Mouse (Mus musculus): ENCODE results near the gene Hoga1. TPM values are rescaled to one million over a fixed set of nuclear protein-coding genes. Genes with fewer than 3 reads are reported as not detected.
A peak's percentile ranks its signal among the peaks of the same experiment; 100 is the strongest.
"Not testable (repeated sequence)": the region's sequence is repeated elsewhere in the genome, so short reads cannot be mapped to it uniquely, and the experiment has no call there.

Gene Hoga1
- total RNA-seq, 2 experiments from 2014 or later = 7.2 to 7.4 TPM

DNA sequence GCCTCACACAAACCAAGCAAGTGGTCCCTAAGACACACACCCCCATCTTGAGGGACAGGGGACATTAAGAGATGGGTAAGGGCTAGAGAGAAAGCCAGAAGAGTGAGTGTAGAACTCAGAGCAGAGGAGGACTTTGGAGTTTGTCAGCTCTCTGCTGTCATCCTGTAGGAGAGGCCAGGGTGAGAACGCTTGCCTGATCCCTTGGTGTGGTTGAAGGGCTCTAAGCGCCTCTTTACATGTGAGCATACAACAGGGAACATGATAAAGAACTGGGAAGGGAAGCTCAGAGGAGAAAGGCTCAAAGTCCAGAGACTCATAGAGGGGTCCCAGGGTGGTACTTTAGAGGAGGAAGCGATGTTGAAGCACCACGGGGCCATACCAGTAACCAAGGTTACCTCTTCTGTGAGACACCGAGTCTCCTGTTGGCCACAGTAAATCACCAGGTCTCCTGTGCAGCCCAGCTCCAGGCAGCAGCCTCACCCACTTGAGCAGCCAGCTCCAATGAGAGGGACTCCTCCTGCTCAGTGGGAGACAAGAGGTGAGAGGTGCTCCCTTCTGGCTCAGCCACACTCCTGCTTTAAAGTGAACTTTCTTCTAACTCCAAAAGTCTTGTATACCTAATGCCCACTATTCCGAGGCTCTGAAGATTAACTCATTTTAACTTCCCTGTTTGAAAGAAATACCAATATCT, 11.5 kb downstream of the Hoga1 start:
- intact Hi-C loops (cut with DNase I) = no loop called here

DNA sequence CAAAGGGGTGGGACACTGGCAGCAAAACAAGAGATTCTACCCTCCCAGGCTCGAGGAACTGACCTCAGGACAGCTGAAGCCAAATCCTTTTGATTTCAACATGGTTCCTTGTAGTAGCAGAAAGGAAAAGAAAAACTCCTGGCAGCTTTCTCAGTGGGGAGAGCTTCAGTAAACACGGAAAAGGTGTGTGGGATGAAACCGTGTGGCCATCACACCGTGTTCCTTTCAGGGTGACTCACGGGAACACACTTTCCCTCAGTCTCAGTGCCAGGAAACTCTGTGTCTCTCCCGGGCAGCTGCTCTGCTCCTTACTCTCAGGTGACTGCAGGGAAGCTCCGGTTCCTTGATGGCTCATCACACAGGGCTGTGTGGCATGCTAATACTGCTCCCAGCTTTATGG, 13.0 kb downstream of the Hoga1 start:
- no peak for DNase-seq (ENCODE audit: extremely low spot score in 1 of 2, low spot score in 2 of 2)
- intact Hi-C loops (cut with DNase I) = no loop called here

More for the DNA sequence above, 11.5 kb downstream of the Hoga1 start:
- DNase-seq (ENCODE audit: extremely low spot score in 1 of 2, low spot score in 2 of 2) = no peak

DNA sequence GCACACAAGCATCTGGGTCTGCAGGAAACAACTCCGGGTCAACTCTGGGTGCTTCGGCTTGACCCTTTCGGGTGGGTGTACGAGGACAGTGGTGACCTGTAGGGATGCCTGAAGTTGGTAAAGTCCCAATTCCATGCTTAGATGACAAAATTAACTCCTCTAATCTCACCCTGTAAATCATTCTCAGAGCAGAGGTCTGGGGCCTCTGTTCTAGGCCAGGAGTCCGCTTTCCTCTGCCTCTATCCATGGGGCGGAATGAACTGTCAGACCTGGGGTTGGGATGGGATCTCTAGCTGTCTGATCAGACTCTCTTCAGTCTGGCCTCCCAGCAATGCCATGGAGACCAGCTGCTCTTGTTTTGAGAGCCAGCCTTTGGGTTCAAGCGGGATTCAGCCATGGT, 16.0 kb downstream of the Hoga1 start:
- no peak for DNase-seq (ENCODE audit: extremely low spot score in 1 of 2, low spot score in 2 of 2)
- intact Hi-C loops (cut with DNase I) = no loop called here

DNA sequence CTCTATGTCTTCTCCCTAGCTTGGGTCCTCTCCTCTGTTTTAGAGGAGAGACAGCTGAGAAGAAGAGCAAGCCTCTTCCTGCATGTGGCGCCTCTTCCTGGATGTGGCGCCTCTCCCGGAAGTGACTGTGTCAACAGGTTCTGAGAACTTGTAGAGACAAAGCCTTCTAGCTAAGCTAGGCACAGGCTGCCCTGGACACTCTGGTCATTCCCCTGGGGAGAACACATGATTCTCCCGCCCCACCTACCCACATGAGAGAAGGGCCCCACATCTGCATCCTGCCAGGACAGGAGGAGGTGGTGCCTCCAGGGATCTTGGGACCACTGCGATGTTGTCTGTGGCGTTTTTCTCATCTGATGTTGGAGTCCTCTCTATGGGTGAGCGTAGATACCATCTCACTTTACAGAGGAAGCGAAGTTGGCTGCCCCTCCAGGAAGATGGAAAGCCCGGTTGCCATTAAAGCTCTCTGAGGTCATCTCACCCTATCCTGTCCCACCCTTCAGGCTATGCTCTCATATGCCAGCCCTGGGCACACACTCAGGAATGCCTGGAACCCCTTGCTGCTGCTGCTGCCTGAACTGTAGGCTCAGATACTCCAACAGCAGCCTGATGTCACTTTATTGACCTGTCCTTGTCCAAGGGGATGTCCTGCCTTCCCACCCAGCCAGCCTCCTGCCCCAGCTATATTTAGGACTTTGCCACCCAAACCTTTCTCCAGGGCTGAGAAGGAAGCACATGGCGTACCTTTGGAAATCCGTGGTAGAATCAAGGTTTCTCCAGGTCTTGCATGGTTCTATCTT, 23.2 kb downstream of the Hoga1 start:
- intact Hi-C loops (cut with DNase I) = no loop called here

DNA sequence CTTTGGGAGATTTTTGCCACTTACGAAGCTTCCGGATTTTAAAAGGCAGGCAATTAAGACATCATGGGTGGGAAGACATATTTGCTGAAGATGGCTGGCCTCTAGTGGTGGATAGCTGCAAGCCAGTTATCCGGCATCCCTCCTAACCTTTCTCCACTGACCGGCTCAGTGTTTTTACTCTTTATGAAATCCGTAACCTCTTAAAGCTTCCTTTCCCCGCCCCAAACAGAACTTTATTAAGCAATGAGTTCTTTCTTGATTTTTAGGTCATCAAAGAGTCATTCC, 23.8 kb downstream of the Hoga1 start:
- intact Hi-C loops (cut with DNase I) = no loop called here
- DNase-seq (ENCODE audit: extremely low spot score in 1 of 2, low spot score in 2 of 2) = no peak

More for the DNA sequence above, 23.2 kb downstream of the Hoga1 start:
- no peak for DNase-seq (ENCODE audit: extremely low spot score in 1 of 2, low spot score in 2 of 2)

DNA sequence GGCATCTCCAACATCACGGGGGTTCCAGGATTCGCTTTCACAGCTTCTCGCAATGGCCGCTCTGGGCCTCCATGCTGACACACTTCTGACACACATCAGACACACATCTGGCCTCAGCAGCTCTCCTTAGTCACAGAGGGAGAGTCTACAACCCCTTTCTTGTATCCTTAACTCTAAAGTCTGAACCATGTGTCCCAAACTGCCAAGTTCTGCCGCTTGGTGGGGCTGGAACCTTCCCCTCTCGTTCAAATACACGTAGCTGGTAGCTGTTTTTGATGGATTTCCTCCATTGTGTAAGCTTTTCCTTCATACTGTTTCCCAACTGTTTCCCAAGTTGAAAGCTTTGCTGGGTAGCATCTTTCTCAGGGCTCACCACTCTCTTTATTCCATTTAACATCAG, 25.8 kb downstream of the Hoga1 start:
- no peak for DNase-seq (ENCODE audit: extremely low spot score in 1 of 2, low spot score in 2 of 2)
- intact Hi-C loops (cut with DNase I) = no loop called here

DNA sequence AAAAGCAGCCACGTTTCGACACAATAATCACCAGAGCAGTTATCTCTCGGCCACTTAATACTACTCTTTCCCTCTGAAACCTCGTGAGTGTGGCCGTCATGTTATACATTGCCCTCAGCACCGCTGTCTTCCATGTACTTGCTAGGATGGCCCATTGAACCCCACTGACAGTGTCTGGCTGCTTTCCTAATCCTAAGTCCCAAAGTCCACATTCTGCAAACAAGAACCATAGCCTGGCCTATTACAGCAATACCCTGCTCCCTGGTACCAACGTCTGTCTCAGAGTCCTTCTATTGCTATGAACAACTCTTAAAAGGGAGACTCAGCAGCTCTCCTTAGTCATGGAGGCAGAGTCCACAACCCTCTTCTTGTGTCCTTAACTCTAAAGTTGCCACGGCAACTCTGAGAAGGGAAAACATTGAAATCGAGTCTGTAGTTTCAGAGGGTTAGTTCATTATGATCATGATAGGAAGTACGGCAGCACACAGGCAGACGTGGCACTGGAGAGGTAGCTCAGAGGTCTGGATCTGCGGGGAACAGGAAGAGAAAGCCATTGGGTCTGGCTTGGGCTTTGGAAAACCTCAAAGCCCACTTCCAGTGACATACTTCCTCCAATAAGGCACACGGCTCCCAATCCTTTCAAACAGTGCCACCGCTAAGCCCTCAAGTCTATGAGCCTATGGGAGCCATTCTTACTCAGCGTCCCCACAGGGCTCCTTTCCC, 26.6 kb downstream of the Hoga1 start:
- no peak for DNase-seq (ENCODE audit: extremely low spot score in 1 of 2, low spot score in 2 of 2)
- intact Hi-C loops (cut with DNase I) = no loop called here

DNA sequence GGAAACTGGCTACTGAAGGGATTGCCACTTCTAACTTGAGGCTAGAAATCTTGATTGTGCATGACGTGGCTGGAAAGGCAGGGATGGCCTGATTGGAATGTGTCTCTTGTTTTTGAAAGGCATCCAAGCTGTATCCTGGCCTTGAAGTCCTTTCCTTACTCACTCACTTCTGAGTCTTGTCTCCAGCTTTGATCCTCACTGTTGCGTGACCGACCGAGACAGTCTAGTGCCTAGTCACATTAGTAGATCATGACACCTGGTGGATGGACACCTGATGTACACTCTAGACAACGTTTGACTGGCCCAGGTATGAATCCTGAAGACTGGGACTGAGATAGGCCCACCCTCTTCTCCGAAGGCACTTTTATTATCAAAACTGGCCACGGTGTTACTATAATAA, 27.4 kb downstream of the Hoga1 start:
- no peak for DNase-seq (ENCODE audit: extremely low spot score in 1 of 2, low spot score in 2 of 2)
- intact Hi-C loops (cut with DNase I) = no loop called here

DNA sequence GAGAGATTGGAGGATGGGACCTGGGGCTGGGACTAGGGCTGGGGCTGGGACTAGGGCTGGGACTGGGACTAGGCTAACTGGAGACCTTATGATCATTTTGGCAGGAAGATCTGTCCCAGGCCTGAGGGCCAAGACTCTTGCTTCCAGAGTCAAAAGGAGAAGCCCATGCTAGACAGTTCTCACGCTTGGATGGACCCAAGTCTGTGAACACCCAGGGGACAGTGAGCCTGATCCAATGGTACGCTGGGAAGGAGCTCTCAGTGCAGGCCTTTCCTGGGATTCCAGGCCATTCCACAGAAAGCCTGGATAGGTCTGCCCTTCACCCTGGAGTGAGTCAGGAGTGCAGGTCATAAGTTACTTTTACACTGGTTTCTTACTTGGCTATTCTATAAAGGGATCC, 29.6 kb downstream of the Hoga1 start:
- intact Hi-C loops (cut with DNase I) = no loop called here
- no peak for DNase-seq (ENCODE audit: extremely low spot score in 1 of 2, low spot score in 2 of 2)

DNA sequence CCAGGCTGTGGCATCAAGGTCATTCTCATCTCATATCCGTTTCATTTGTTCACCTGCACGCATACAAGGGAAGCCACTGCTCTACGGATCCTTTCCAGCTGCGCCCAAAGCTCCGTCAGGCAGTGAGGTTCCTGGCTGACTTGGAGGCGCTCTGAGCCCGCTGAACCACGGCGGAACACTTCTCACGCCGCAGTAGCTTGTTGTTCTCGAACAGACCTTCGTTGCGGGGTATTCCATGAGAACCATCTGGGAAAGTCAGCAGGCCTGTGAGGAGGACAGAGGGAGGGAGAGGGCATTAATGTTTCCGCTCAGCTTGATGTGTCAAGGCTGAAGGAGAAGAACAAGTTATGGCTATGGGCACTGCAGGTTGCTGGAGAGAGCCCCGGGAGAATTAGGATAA, 30.6 kb downstream of the Hoga1 start:
- DNase-seq (ENCODE audit: extremely low spot score in 1 of 2, low spot score in 2 of 2) = no peak
- intact Hi-C loops (cut with DNase I) = no loop called here

DNA sequence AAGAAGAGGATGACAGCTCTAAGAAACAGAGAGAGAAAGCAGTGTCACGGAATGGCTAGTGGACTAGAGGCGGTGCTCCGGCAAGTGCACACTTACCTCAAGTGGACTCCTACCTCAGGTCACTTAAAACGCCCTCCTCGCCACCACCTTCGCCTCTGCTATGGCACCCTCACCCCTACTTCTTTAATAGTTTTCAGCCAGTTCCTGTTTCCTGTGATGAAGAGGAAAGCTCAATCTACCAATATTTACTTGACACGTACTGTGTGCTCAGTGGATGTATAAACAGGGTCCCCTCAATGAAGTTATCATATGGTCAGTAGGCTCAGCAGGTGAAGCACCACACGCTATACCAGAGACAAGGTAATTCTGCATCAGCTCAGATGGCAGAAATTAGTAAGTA, 33.2 kb downstream of the Hoga1 start:
- intact Hi-C loops (cut with DNase I) = no loop called here
- DNase-seq (ENCODE audit: extremely low spot score in 1 of 2, low spot score in 2 of 2) = no peak

DNA sequence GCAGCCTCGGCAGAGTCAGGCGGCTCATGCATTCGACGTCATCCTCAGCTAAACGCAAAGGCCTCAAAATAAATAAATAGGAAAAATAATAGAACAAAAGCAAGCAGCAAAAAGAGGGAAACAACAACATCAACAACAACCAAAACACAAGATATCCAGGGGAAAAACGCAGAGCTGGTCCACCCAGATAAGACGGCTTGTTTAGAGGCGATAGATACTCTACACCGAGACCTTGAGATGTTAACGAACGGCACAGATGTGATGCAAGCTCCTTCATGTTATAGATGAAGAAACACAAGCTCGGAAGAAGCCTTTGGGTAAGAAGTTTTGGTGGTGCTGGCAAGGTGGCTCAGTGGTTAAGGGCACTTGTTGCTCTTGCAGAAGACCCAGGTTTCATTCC, 33.6 kb downstream of the Hoga1 start:
- intact Hi-C loops (cut with DNase I) = no loop called here
- DNase-seq (ENCODE audit: extremely low spot score in 1 of 2, low spot score in 2 of 2) = no peak

DNA sequence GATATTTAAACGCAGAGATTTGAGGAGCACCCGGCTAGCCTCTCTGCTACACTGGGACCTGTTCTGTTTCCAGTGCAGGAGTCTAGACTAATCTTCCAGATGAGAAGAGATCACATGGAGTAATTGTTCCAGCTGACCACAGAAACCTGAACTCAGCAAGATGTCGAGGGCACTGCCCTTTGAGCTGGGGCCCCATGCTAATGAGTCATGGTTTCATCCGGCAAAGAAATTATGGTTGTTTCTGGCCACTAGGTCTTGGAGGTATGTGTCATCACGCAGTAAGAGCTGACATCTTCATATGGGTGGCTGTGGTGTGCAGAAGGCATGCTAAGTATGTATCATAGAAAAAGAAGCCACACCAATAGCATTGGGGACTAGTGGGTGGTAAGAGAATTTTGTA, 34.5 kb downstream of the Hoga1 start:
- intact Hi-C loops (cut with DNase I) = no loop called here
- no peak for DNase-seq (ENCODE audit: extremely low spot score in 1 of 2, low spot score in 2 of 2)

DNA sequence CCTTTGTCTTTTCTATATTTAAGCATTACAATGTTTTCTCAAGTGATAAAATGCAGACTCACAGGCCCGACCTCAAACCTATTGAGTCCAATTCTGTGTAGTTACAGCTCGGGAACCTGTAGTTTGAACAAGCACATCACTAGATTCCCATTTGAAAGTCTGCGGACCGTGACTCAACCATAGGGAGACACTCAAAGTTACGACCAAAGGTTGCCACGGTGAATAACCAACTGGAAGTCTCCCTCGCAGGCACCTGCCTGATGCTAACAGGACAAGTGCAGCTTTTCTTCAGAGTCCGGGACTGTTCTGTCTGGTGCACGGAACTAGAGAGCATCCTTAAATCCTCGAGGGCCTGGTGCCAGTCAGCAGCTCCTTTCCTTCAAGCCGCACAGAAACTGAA, 35.1 kb downstream of the Hoga1 start:
- intact Hi-C loops (cut with DNase I) = no loop called here

DNA sequence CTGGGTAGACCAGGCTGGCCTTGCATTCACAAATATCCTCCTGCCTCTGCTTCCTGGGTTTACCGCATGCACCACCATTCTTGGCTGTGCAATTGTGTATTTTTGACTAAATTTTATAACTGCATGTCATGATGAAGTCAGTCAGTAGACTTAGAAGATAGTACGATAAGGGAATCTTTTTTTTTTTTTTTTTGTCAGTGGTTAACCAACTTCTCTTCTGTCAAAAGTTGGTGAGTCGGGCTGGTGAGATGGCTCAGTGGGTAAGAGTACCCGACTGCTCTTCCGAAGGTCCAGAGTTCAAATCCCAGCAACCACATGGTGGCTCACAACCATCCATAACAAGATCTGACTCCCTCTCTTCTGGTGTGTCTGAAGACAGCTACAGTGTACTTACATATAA, 36.2 kb downstream of the Hoga1 start:
- intact Hi-C loops (cut with DNase I); DNase-seq (ENCODE audit: extremely low spot score in 1 of 2, low spot score in 2 of 2): not testable (repeated sequence)

More for the DNA sequence above, 35.1 kb downstream of the Hoga1 start:
- DNase-seq (ENCODE audit: extremely low spot score in 1 of 2, low spot score in 2 of 2) = no peak

DNA sequence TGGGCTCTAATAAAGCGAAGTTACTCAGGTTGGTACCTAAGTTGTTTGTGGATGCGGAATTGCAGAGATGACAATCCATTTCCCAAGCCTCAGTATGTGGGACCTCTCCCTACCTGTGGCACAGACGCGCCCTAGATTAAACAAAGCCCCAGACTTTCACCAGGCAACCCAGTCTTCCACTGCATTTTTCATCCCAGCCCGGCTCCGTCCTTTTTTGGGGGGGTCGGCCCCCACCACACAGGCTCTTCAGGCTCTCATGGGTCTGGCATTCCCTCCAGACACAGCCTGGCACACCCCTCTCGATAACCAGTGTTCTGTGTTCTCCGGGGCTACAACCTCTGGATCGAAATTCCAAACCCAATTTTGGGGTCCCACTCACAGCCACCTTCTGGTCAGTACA, 40.3 kb downstream of the Hoga1 start:
- intact Hi-C loops (cut with DNase I) = no loop called here
- DNase-seq (ENCODE audit: extremely low spot score in 1 of 2, low spot score in 2 of 2) = no peak

DNA sequence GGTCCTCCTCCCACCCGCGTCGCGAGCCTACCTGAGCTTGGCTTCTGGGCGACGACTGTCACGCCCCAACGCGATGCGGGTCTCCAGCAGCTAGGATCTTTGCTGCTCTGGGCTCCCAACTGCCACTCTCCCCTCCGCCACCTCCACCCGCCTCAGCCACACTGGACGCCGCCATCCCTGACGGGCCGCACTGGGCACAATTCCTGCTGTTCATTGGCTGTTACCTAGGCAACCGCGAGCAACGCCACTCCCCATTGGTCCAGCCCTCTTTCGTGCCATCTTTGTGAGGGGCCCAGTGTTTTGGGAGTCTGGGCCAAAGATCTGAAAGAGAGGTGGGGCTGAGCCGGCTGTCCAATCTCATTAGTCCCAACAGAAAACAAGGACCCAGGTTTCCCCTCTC, 40.8 kb downstream of the Hoga1 start, which contains the start of gene Morn4:
TSS of gene Morn4 (minus strand) at position 192 of the 400 bp plus-strand sequence.
- peak; percentile 94 to 95 for DNase-seq (ENCODE audit: extremely low spot score in 1 of 2, low spot score in 2 of 2)
- intact Hi-C loops (cut with DNase I) = no loop called here

DNA sequence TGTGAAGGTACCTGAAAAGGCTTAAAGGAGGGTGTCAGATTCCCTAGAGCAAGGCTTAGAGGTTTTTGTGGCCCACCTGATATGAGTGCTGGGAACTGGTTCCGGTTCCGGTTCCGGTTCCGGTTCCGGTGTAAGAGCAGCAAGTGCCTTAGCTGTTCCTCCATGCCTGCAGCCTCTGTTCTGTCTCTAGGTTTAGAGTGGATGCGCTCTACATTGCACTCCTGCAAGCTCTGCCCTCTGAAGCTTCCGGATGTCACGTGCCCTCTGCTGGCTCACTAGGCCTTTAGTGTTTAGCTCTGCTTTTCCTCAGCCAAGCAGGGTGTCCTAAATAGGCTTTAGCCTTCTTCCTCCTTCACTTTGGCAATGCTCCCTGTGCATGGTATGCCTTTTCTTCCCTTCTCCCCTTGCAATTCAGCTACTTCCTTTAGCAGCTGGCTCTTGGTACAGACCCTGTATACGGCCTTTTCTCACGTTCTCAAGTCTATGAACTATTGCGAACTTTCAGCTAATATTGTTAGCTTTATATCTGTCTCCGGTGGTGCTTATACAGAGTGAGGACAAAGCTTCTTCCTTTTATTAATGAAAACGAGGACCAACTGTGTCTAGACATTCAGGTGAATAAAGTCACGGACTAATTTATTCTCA, 43.8 kb downstream of the Hoga1 start:
- intact Hi-C loops (cut with DNase I) = no loop called here
- peak; percentile 49 to 67 for DNase-seq (ENCODE audit: extremely low spot score in 1 of 2, low spot score in 2 of 2)

DNA sequence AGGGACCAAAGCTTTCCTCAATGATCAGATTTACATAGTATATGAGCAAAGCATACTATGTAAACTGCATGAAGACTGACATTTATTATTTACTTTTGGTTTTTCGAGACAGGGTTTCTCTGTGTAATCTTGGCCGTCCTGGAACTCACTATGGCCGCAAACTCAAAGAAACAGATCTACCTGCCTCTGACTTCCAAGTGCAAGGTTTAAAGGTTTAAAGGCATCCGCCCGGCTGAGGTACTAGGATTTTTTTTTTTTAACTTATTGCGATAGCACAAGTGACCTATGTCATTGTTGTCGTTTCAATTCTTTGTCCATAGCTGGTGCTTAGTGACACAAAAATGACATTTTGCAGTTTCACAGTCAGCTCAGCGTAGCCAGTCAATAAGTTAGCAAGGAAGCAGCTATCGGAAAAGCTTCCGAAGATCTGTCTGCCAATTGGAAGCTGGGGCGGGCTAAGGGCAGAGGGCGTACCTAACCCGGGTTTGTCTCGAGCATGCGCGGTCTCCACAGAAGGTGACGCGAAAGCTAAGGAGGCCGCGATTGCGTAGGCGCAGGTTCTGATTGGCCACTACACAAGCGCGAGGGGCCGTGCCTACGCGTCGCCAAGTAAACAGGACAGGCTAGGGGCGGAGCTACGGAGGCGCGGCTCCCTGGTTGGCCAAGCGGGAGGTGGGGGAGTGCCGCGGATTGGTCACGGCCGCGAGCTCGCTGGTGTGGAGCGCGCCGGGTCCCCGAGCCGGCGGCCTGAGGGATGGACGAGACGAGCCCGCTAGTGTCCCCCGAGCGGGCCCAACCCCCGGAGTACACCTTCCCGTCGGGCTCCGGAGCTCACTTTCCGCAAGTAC, 44.6 kb downstream of the Hoga1 start, which contains the start of gene Pi4k2a:
TSS of gene Pi4k2a (plus strand) at position 723 of the 848 bp plus-strand sequence.
- intact Hi-C loops (cut with DNase I) = no loop called here
- DNase-seq (ENCODE audit: extremely low spot score in 1 of 2, low spot score in 2 of 2) = peak; percentile 100
